8 mouse cellular contexts compared by ENCODE assay signal in genomic region chr2:60209122-60209611, GRCm38 (mm10). TPM values are rescaled to one million over a fixed set of nuclear protein-coding genes. Genes with fewer than 3 reads are reported as not detected.
DNase-seq lines count a peak whose midpoint lies in the region; ATAC-seq and TF ChIP-seq lines count a peak whose summit lies in the region.

No protein-coding gene starts in this region.

- DNase-seq in ES-CJ7 (ENCODE audit: low read depth, low spot score), result peak; percentile 46
- peak; percentile 68 for DNase-seq in kidney, postnatal 10 days
- DNase-seq in lung, embryonic 14.5 days, result peak; percentile 66
- DNase-seq in ovary, postnatal 14 days (ENCODE audit: low spot score), result peak; percentile 31
- peak; percentile 45 for DNase-seq in urinary bladder, postnatal 14 days (ENCODE audit: low spot score)

- H3K4me1 ChIP-seq in bone marrow macrophage, adult 2 months (ENCODE audit: control insufficient read depth, insufficient read depth, low read length), result peaks cover 25% of the 10 kb centered on the region
- peaks cover 23% of the 10 kb centered on the region for H3K4me1 ChIP-seq in embryonic facial prominence, embryonic 15.5 days
- peaks cover 41% of the 10 kb centered on the region for H3K4me1 ChIP-seq in heart, embryonic 13.5 days
- H3K4me1 ChIP-seq in lung, embryonic 14.5 days (ENCODE audit: insufficient read depth), result peaks cover 16% of the 10 kb centered on the region

- WGBS in embryonic facial prominence, embryonic 15.5 days, result under 1% methylated on average over 25 of the region's 35 CpGs
- 2% methylated on average over 24 of the region's 35 CpGs for whole genome bisulfite sequencing in heart, embryonic 13.5 days
- under 1% methylated on average over 34 of the region's 35 CpGs for WGBS in lung, embryonic 14.5 days

- no peak for TF ChIP-seq POLR2A in bone marrow macrophage, adult 2 months (IDR thresholded peaks at IDR 0.05; ENCODE audit: borderline replicate concordance, low read depth, low read length)

- H3K4me2 ChIP-seq in embryonic facial prominence, embryonic 15.5 days (replicated peaks), result peak overlapping the region; percentile 50
- peak overlapping the region; percentile 94 for H3K4me2 ChIP-seq in heart, embryonic 13.5 days
- H3K4me2 ChIP-seq in lung, embryonic 14.5 days, result peak overlapping the region; percentile 91

- H3K27ac ChIP-seq in bone marrow macrophage, adult 2 months (ENCODE audit: insufficient read depth, low read depth, low read length), result peak overlapping the region; percentile 58
- peak overlapping the region; percentile 91 for H3K27ac ChIP-seq in embryonic facial prominence, embryonic 15.5 days (replicated peaks)
- peak overlapping the region; percentile 91 for H3K27ac ChIP-seq in heart, embryonic 13.5 days (replicated peaks)
- H3K27ac ChIP-seq in lung, embryonic 14.5 days (ENCODE audit: low read depth), result peak overlapping the region; percentile 91

- H3K4me3 ChIP-seq in bone marrow macrophage, adult 2 months (ENCODE audit: insufficient read depth, low read length), result peak overlapping the region; percentile 89
- peak overlapping the region; percentile 89 for H3K4me3 ChIP-seq in embryonic facial prominence, embryonic 15.5 days (replicated peaks)
- H3K4me3 ChIP-seq in heart, embryonic 13.5 days, result peak overlapping the region; percentile 95
- H3K4me3 ChIP-seq in lung, embryonic 14.5 days (ENCODE audit: low read depth, low read length), result peak overlapping the region; percentile 89

- H3K27me3 ChIP-seq in embryonic facial prominence, embryonic 15.5 days, result no peaks in the 10 kb centered on the region
- no peaks in the 10 kb centered on the region for H3K27me3 ChIP-seq in heart, embryonic 13.5 days (replicated peaks)
- H3K27me3 ChIP-seq in lung, embryonic 14.5 days (ENCODE audit: insufficient read depth, low read length), result no peaks in the 10 kb centered on the region

- no peak; the same call in 1 of the 2 replicates for ATAC-seq in embryonic facial prominence, embryonic 15.5 days (ENCODE audit: insufficient number of reproducible peaks, low FRiP score, low TSS enrichment, low read depth)
- ATAC-seq in heart, embryonic 13.5 days (ENCODE audit: extremely low read depth, insufficient number of reproducible peaks, low FRiP score, low TSS enrichment), result no peak
- peak; percentile 62 for ATAC-seq in lung, embryonic 14.5 days (ENCODE audit: insufficient read depth)

- peak overlapping the region; percentile 87 for H3K9ac ChIP-seq in embryonic facial prominence, embryonic 15.5 days
- peak overlapping the region; percentile 99 for H3K9ac ChIP-seq in heart, embryonic 13.5 days
- H3K9ac ChIP-seq in lung, embryonic 14.5 days, result peak overlapping the region; percentile 94

- no peak for TF ChIP-seq CTCF in bone marrow macrophage, adult 2 months (IDR thresholded peaks at IDR 0.05; ENCODE audit: low read depth, low read length)
- no peak for TF ChIP-seq CTCF in lung, embryonic 14.5 days (IDR thresholded peaks at IDR 0.05; ENCODE audit: low read depth)

- peaks cover 16% of the 10 kb centered on the region; the same call in 1 of the 2 replicates for H3K36me3 ChIP-seq in embryonic facial prominence, embryonic 15.5 days
- H3K36me3 ChIP-seq in heart, embryonic 13.5 days, result peaks cover 39% of the 10 kb centered on the region
- peaks cover 26% of the 10 kb centered on the region for H3K36me3 ChIP-seq in lung, embryonic 14.5 days (ENCODE audit: insufficient read depth)

- no peaks in the 10 kb centered on the region for H3K9me3 ChIP-seq in embryonic facial prominence, embryonic 15.5 days (replicated peaks)
- no peaks in the 10 kb centered on the region for H3K9me3 ChIP-seq in heart, embryonic 13.5 days
- no peaks in the 10 kb centered on the region for H3K9me3 ChIP-seq in lung, embryonic 14.5 days (ENCODE audit: low read depth, low read length)

RNA-seq across cellular contexts. Expression of gene Baz2b, which starts 0.5 kb away (rescaled TPM):
- 64.7 and 68.7 TPM in 2 replicates for polyA plus RNA-seq in bone marrow macrophage, adult 2 months (2012; ENCODE audit: insufficient read depth, insufficient read length, missing spikeins)
- polyA plus RNA-seq in embryonic facial prominence, embryonic 15.5 days (2015; fragmentation: Nextera tagmentation; extraction: Ambion mirVana), result 58.1 and 61.5 TPM in 2 replicates
- 41.9 and 44.2 TPM in 2 replicates for polyA plus RNA-seq in heart, embryonic 13.5 days (2015; fragmentation: Nextera tagmentation; extraction: Ambion mirVana)
- 54.3 and 57.2 TPM in 2 replicates for polyA plus RNA-seq in lung, embryonic 14.5 days (2014; fragmentation: Nextera tagmentation; extraction: Ambion mirVana)

RNA-seq across cellular contexts. Expression of gene March7, which starts 0.5 kb away (rescaled TPM):
- polyA plus RNA-seq in bone marrow macrophage, adult 2 months (2012; ENCODE audit: insufficient read depth, insufficient read length, missing spikeins), result 66.9 and 71.4 TPM in 2 replicates
- 71.5 and 78.5 TPM in 2 replicates for polyA plus RNA-seq in embryonic facial prominence, embryonic 15.5 days (2015; fragmentation: Nextera tagmentation; extraction: Ambion mirVana)
- polyA plus RNA-seq in heart, embryonic 13.5 days (2015; fragmentation: Nextera tagmentation; extraction: Ambion mirVana), result 49.3 and 49.4 TPM in 2 replicates
- 78.7 and 81.4 TPM in 2 replicates for polyA plus RNA-seq in lung, embryonic 14.5 days (2014; fragmentation: Nextera tagmentation; extraction: Ambion mirVana)
